Mouse (Mus musculus): ENCODE results near the gene Bpgm. TPM values are rescaled to one million over a fixed set of nuclear protein-coding genes. Genes with fewer than 3 reads are reported as not detected.

Bpgm gene
- total RNA-seq (2014; rRNA removed) (49.6 and 49.9 TPM in 2 replicates), polyA plus RNA-seq (2015; fragmentation: Nextera tagmentation; extraction: Ambion mirVana) (70.3 and 72.6 TPM in 2 replicates)

DNA sequence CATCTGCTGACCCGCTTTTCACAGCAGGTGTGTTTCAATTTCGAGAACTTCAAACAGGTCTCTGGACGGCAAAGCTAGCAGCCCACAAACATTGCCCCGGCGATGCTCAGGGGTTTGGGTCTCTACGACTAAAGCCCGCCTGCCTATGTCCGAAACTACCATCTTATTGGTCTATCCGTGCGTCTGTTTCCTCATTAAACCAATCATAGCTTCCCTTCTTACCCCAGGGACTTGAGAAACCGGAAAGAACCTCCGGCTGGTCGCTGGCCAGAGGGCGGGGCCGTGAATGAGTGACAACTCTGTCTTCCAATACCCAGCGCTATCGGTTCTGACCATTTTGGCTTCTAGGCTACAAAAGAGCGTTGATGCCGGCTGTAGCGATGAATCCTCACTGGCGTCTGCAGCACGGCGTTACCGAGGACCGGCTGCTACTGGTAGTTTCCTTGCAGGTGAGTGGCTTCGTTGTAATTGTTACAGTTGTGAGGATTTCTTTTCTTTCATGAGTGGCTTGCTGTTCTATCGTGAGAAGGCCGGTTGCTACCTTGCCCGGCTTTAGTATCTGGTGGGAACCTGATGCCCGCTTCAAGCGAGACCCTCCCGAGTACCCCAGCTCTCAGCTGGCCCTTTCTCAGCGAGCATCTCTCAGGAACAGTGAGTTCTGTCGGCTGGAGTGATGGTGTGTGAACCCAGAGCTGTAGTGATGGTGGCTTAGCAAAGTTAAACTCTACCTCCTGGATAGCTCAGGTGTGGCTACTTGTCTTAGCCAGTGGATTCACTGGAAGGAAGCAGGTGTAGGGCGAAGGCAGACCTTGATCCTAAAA is at the start of gene Bpgm:
Gene Bpgm, plus strand, starts transcription at position 234 of the 821 bp plus-strand sequence.
- ATAC-seq = peak; percentile 99
- DNase-seq = peak; percentile 99
- Histone ChIP-seq H3K4me2 (ENCODE audit: low read depth) (peak within 1 kb of the TSS; percentile 81), H3K27me3 (ENCODE audit: insufficient read depth, low read length) (no peaks in the 10 kb centered on the region), H3K36me3 (ENCODE audit: insufficient read depth) (no peaks in the 10 kb centered on the region), H3K9ac (peak within 1 kb of the TSS; percentile 69), H3K4me1 (ENCODE audit: insufficient read depth) (peaks cover 14% of the 10 kb centered on the region), H3K9me3 (ENCODE audit: low read length) (no peaks in the 10 kb centered on the region), H3K4me3 (ENCODE audit: low read depth, low read length) (peak within 1 kb of the TSS; percentile 70), H3K27ac (ENCODE audit: low read depth, low read length) (peak within 1 kb of the TSS; percentile 76)
- no peak for TF ChIP-seq CTCF (IDR thresholded peaks at IDR 0.05; ENCODE audit: low read depth)
- 1% methylated on average over 35 of the region's 35 CpGs for WGBS

DNA sequence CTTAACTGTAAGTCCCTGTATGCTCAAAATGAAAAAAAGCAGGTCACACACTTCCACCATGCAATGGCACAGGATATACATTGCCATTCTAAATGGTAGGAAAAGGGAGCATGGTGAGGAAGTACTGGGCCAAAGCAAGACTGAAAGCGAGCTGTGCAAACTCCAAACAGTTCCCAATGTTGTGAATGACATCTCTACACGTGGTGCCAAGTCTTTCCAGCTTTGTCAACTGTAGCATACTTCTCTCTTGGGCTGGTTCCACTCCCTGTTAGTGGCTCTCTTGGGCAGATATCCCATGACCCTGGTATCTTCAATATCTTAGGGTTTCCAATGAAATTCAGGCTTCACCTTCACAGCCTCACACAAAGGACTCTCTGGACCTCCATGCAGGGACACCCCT is 37.0 kb upstream of the Bpgm start:
- Histone ChIP-seq H3K9me3 (ENCODE audit: low read length) (no peaks in the 10 kb centered on the region), H3K4me1 (ENCODE audit: insufficient read depth) (no peaks in the 10 kb centered on the region), H3K27me3 (ENCODE audit: insufficient read depth, low read length) (no peaks in the 10 kb centered on the region), H3K27ac (ENCODE audit: low read depth, low read length) (no peak overlapping the region), H3K4me3 (ENCODE audit: low read depth, low read length) (no peak overlapping the region), H3K36me3 (ENCODE audit: insufficient read depth) (no peaks in the 10 kb centered on the region), H3K4me2 (ENCODE audit: low read depth) (no peak overlapping the region), H3K9ac (no peak overlapping the region)
- no peak for DNase-seq
- TF ChIP-seq CTCF (IDR thresholded peaks at IDR 0.05; ENCODE audit: low read depth) = no peak
- ATAC-seq = no peak
- WGBS = 53% methylated on average over 2 of the region's 2 CpGs

DNA sequence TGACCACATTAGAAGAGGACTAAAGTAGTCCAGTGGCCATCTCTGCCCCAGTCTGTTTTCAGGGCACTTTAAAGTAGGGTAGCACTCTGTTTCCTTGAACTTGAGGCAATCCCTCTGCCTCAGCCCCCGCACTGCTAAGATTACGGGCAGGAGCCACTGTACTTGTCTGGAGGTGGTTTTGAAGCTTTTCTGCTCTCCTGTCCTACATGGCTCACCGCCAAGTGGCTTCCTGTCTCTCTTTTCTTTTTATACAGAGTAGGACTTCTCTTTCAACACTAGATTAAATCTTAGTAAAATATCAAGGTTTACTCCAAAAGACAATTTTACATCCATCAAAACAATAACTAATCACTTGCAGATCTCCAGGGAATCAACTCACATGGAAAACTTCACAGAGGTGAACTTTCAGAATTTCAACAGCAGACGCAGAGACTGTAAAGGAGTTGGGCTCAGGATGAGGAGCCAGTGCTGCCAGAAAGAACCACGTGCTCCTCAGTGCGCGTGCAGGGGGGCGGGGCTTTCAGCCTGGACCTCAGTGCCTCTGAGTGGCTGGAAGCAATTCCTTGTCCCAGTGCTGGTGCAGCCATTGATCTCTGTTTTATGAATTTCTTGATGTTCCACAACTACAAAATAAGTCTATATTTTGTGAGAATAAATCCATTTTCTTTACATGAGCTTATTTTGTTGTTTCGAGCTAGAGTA is 34.3 kb upstream of the Bpgm start:
- no peaks in the 10 kb centered on the region for H3K36me3 ChIP-seq (ENCODE audit: insufficient read depth)
- H3K27me3 ChIP-seq (ENCODE audit: insufficient read depth, low read length) = no peaks in the 10 kb centered on the region
- no peak for ATAC-seq
- H3K4me2 ChIP-seq (ENCODE audit: low read depth) = no peak overlapping the region
- no peaks in the 10 kb centered on the region for H3K9me3 ChIP-seq (ENCODE audit: low read length)
- DNase-seq = no peak
- H3K4me3 ChIP-seq (ENCODE audit: low read depth, low read length) = no peak overlapping the region
- H3K9ac ChIP-seq = no peak overlapping the region
- no peak for TF ChIP-seq CTCF (IDR thresholded peaks at IDR 0.05; ENCODE audit: low read depth)
- WGBS = 70% methylated on average over 9 of the region's 9 CpGs
- no peaks in the 10 kb centered on the region for H3K4me1 ChIP-seq (ENCODE audit: insufficient read depth)
- H3K27ac ChIP-seq (ENCODE audit: low read depth, low read length) = no peak overlapping the region

- 81% methylated on average over 2 of the region's 2 CpGs for WGBS
- no peaks in the 10 kb centered on the region for H3K9me3 ChIP-seq (ENCODE audit: low read length)
- H3K36me3 ChIP-seq (ENCODE audit: insufficient read depth) = no peaks in the 10 kb centered on the region
- H3K4me2 ChIP-seq (ENCODE audit: low read depth) = no peak overlapping the region
- no peak for TF ChIP-seq CTCF (IDR thresholded peaks at IDR 0.05; ENCODE audit: low read depth)
- H3K27ac ChIP-seq (ENCODE audit: low read depth, low read length) = no peak overlapping the region
- DNase-seq = no peak
- no peaks in the 10 kb centered on the region for H3K4me1 ChIP-seq (ENCODE audit: insufficient read depth)
- ATAC-seq = no peak
- no peak overlapping the region for H3K4me3 ChIP-seq (ENCODE audit: low read depth, low read length)
- no peak overlapping the region for H3K9ac ChIP-seq
- no peaks in the 10 kb centered on the region for H3K27me3 ChIP-seq (ENCODE audit: insufficient read depth, low read length)
Observed at GRCm38 (mm10) chr6:34443791-34444190, 32.2 kb upstream of the Bpgm start.

GRCm38 (mm10) chr6:34447961-34448360 is 28.0 kb upstream of the Bpgm start:
- Histone ChIP-seq H3K4me3 (ENCODE audit: low read depth, low read length) (no peak overlapping the region), H3K36me3 (ENCODE audit: insufficient read depth) (no peaks in the 10 kb centered on the region), H3K4me1 (ENCODE audit: insufficient read depth) (no peaks in the 10 kb centered on the region), H3K9ac (no peak overlapping the region), H3K9me3 (ENCODE audit: low read length) (no peaks in the 10 kb centered on the region), H3K4me2 (ENCODE audit: low read depth) (no peak overlapping the region), H3K27me3 (ENCODE audit: insufficient read depth, low read length) (no peaks in the 10 kb centered on the region), H3K27ac (ENCODE audit: low read depth, low read length) (no peak overlapping the region)
- peak; percentile 89 for TF ChIP-seq CTCF (IDR thresholded peaks at IDR 0.05; ENCODE audit: low read depth)
- DNase-seq (peak; percentile 85), ATAC-seq (peak; percentile 74; the same call in 1 of the 2 replicates)
- WGBS = 5% methylated on average over 2 of the region's 2 CpGs

GRCm38 (mm10) chr6:34448696-34449095 is 27.3 kb upstream of the Bpgm start:
- DNase-seq (no peak), ATAC-seq (no peak)
- H3K27me3 ChIP-seq (ENCODE audit: insufficient read depth, low read length) = no peaks in the 10 kb centered on the region
- no peak overlapping the region for H3K4me3 ChIP-seq (ENCODE audit: low read depth, low read length)
- no peak overlapping the region for H3K27ac ChIP-seq (ENCODE audit: low read depth, low read length)
- no peak overlapping the region for H3K9ac ChIP-seq
- H3K9me3 ChIP-seq (ENCODE audit: low read length) = no peaks in the 10 kb centered on the region
- TF ChIP-seq CTCF (IDR thresholded peaks at IDR 0.05; ENCODE audit: low read depth) = no peak
- no peak overlapping the region for H3K4me2 ChIP-seq (ENCODE audit: low read depth)
- no peaks in the 10 kb centered on the region for H3K36me3 ChIP-seq (ENCODE audit: insufficient read depth)
- H3K4me1 ChIP-seq (ENCODE audit: insufficient read depth) = no peaks in the 10 kb centered on the region
- 80% methylated on average over 1 of the region's 1 CpGs for WGBS
